Mouse (Mus musculus) lung, postnatal 14 days (tissue): ENCODE measurements around the gene Cnnm2.
A peak's percentile ranks its signal among the peaks of the same experiment; 100 is the strongest.

ENCODE experiments used
- DNase-seq: peaks from one replicate; pipeline ENCODE4 v3.0.0; 2021

The Cnnm2 gene

DNA sequence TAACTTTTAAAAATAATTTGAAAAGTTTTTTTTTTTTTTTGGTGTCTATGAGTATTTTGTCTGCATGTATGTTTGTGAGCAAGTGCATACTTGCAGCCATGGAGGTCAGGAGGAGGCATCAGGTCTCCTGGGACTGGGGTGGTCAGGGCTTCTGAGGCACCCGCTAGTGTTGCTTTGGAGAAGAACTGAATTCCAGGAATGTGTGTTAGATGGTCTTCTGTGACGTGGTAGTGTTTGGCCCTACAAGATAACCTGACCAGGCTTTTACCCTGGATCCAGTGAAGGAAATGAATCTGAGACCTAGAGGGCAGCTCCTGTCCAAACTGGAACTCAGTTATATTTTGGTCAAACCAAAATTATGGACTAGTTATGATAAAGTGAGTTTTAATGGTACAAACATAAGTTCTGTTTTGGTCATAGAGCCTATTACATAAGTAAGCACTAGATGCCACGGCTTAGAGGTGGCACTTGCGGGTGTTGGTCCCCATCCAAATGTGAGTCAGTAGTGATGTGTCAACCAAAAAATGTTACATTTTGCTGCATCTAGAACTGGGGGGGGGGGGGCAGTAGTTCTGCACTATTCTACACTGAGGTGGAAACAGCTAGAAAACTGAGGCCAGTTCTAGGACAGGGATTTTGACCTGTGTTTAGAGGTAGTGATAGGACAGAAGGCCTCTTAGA lies 38.6 kb downstream of the Cnnm2 start:
- DNase-seq, result no peak

DNA sequence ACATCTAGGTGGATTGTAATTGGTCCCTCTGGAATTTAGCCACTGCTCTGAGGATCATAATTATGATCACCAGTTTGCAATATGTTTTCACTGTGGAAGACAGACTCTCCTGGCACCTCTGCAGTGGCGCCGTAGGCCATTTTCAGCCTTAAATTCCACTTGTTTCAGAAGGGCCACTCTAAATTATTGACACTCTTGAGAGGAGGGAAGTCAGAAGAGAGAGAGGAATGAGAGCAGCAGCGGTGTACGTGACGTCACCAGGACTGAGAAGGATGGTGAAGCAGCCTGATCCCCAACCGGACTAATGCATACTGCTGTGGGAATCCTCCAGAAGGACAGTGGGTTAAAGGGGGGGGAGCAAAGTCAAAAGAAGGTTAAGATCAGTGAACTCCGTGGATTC lies 40.1 kb downstream of the Cnnm2 start:
- DNase-seq, result peak; percentile 47

- DNase-seq, result no peak
Observed at GRCm38 (mm10) chr19:46802306-46802705, 40.9 kb downstream of the Cnnm2 start.

DNA sequence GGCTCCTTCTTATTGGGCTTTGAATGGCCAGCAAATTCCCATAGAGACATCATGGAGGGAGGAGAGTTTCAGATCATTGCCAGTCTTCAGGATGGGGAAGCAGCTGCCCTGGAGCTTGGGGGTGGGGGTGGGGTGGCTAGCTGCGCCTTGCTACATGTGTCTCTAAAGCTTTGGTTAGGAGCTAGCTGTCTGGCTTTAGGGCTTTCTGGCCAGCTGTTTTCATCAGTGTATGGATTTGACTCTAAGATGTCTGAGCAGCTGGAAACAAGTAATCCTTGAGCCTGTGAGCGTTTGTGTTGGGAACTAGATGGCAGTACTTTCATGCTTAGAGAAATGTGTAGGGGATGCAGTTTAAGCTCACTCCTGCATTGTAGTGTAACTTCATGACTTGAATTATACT lies 42.3 kb downstream of the Cnnm2 start:
- no peak for DNase-seq

DNA sequence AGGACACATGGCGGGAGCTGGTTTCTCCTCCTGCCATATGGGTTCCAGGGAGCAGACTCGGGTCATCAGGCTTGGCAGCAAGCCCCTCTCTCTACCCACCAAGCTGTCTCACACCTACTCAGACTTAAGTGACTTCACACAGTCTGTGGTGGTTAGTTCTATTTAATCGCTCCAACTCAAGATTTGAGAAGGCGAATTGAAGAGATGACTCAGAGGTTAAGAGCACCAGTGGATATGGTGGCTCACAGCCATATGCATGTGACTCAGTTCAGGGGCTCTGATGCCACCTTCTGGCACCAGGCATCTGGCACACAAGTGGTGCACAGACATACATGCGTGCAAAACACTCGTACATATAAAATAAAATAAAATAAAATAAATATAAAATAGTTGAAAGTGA lies 43.4 kb downstream of the Cnnm2 start:
- peak; percentile 35 for DNase-seq

- no peak for DNase-seq
Observed at GRCm38 (mm10) chr19:46805933-46806688, 44.7 kb downstream of the Cnnm2 start.

DNA sequence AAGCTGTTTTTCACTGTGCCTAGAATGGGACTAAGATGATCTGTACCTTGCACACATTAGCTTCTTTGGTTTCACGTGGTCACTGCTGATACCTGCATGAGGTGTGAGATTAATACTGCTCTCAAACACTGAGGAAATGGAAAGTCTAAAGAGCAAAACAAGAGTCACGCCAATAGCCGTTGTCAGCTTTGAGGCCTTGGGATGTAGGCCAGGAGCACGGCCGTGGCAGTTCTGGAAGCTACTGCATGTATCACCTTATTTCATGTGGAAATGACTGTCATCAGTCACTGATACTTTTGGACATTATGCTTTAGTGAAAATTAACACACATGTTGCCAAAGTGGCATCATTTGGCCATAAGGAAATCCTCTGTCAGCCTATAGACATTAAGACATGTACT lies 46.9 kb downstream of the Cnnm2 start:
- DNase-seq, result no peak

DNA sequence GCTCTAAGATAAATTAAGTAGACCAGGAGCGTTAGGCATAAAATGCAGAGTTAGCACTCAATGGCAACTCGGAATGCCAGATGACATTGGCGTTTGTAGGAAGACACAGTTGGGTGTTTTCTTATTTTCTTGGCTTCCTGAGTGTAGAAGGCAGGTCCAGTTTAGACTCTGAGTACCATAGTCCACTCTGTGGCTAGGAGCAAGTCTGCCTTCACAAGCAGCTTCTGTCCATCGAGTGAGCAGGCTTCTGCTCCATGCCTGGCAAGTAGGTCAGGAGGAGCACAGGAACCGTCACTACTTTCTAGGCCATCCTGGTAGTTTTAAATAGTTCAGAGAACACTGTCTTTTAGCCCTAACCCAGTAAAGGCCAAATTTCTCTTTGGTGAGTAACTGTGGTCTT lies 47.6 kb downstream of the Cnnm2 start:
- no peak for DNase-seq

- no peak for DNase-seq
Observed at GRCm38 (mm10) chr19:46819276-46819675, 57.9 kb downstream of the Cnnm2 start.

DNA sequence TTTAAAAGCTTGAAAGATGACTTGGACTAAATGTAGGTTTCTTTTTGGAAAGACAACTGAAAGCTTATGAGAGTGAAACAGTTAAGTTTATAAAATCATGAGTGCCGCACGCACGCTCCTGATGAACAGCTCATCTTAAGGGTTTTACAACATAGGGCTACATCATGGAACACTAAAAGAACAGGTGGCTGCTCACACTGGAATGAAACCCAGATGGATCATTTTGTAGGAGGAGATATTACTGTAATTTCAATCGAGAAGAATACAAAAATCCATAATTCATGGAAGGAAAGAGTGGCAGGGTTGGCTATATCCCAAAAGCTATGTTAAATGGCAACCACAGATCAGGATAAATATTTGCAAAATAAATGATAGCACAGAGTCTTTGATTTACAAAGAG lies 61.1 kb downstream of the Cnnm2 start:
- no peak for DNase-seq

- DNase-seq, result no peak
Observed at GRCm38 (mm10) chr19:46823759-46824158, 62.4 kb downstream of the Cnnm2 start.

DNA sequence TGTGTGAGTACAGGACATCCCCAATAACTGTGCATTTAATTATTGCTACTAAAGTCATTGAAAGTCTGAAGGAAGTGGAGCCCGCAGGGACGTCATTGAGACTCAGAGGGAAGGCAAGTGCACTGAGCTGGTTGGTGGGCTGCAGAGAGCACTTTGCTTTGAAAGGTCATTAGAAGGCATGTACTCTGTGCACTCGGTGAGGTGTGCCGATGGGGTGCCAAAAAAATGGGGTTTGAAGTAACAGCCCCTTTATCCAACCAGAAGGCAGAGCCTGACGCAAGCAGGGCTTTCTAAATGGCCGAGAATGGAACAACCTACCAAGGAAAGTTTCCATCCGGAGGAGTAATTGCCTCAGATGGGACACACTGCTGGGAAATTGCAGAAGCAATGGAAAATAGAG lies 63.5 kb downstream of the Cnnm2 start:
- DNase-seq, result no peak

DNA sequence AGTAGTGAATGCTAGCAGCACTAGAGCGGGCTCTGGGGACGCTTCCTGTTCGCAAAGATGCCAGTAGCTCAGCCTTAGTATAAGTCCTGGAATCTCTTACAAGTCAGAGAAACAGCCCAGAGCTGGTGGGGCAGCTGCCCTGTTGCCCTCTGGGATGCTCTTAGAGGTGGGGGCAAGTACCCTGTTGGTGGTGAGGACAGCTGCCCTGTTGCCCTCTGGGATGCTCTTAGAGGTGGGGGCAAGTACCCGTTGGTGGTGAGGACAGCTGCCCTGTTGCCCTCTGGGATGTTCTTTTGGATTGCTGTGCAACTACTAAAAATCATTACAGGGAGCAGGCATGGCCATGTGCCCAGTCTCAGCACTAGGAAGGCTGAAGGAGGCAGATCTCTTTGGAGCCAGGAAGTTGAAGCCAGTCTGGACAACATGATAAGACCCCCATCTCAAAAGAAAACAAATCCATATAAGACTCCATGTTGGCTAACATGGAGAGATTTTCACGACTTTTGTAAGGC lies 66.3 kb downstream of the Cnnm2 start:
- no peak for DNase-seq

DNA sequence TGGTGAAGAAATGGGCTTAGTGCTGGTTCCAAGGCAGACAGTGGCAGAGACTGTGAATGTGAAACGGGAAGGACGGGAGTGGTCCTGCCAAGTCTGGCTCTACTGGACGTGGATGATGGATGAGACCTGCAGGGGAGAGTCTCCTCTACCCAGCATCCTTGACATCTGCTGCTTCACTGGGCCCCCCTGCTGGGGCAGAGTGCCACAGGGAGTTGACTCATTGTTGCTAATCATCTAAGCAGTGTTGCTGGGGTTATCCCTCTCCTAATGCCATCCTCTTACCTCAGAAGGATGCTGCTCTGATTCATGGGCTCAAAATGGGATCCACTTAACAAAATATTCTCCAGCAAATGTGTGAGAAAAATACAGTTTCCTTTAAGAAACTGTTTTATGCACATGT lies 67.6 kb downstream of the Cnnm2 start:
- DNase-seq, result no peak

GRCm38 (mm10) chr19:46831381-46831780 lies 70.0 kb downstream of the Cnnm2 start:
- no peak for DNase-seq

GRCm38 (mm10) chr19:46834301-46834700 lies 72.9 kb downstream of the Cnnm2 start:
- DNase-seq, result no peak

- DNase-seq, result no peak
Observed at GRCm38 (mm10) chr19:46835339-46835738, 73.9 kb downstream of the Cnnm2 start.

- no peak for DNase-seq
Observed at GRCm38 (mm10) chr19:46836085-46836484, 74.7 kb downstream of the Cnnm2 start.

- no peak for DNase-seq
Observed at GRCm38 (mm10) chr19:46837290-46838079, 76.1 kb downstream of the Cnnm2 start.

DNA sequence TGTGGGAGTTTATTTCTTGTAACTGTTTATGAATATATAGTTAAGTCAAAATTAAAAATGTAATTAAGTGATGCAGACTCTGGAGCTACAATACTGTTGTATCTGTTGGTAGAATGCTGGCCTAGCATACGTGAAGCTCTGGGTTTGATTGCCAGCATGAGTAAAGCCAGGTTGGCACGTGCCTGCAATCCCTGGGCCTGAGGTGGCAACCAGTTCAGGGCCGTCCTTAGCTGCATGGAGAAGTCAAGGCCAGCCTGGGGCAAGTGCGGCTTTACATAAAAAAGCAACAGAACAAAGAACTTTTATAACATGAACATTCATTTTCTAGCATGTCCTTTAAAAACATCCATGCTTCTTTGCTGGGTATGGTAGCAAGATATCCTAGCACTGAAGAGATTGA lies 79.6 kb downstream of the Cnnm2 start:
- no peak for DNase-seq

DNA sequence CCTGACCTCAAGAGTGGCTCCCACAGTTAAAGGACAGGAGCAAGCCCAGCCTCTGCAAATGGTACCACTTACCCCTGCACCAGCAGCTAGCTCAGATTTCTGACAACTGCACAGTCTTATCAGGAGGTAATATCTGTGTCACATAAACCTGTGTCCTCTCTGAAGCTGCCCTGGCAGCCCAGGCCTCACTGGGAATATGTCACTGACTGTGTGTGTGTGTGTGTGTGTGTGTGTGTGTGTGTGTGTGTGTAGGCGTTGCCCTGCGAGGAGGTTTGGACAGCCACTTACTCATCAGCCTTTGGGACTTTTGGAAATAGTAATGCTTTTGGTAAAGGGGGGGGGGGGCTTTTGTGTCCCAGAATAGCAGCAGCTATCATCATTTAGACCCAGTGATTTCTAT lies 81.6 kb downstream of the Cnnm2 start:
- no peak for DNase-seq

DNA sequence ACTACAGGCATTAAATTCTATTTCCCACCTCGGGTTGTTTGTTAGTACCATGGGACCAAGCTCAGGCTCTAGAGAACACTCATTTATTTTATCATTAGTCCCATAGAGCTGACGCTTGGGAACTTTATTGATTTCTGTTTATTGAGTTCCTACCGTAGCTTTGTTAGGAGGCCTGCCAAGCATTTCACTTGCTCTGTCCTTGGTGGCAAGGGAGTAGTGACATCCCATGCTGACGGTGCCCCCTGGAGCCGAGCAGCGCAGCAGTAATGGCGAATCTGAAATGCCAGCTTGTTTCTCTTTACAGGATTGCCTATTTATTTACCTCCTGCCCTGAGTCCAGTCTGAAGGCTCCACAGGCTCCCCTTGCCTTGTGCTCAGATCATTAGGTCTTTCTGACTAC lies 84.7 kb downstream of the Cnnm2 start:
- DNase-seq, result no peak

DNA sequence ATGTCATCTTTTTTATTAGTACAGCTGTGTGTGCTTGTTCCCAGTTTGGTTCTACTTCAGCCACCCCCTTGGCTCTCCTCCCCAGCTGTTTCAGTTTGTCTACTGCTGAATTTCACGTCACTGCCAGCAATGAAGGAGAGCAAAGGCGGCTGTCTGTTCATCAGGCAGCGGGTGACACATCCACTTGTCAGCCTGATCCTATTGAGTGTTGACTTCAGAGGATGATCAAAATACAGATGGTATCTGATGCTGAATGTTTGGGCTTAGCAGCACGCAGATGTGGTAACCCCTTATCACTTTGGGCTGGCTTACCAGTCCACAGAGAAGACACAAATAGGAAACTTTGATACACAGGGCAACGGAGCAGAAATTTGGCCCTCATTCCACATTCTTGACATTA lies 85.1 kb downstream of the Cnnm2 start:
- no peak for DNase-seq
